Mouse (Mus musculus): ENCODE measurements around the gene Ttc24. TPM values are rescaled to one million over a fixed set of nuclear protein-coding genes. Genes with fewer than 3 reads are reported as not detected.

Ttc24 gene
- polyA plus RNA-seq, 1 experiment from 2014 or later, result not detected

GRCm38 (mm10) chr3:88074351-88074750 is 3.8 kb downstream of the Ttc24 start:
- Histone ChIP-seq H3K4me3 (no peak overlapping the region), H3K27me3 (peaks cover 8% of the 10 kb centered on the region), H3K9ac (no peak overlapping the region), H3K27ac (no peak overlapping the region), H3K4me1 (no peaks in the 10 kb centered on the region), H3K36me3 (no peaks in the 10 kb centered on the region), H3K9me3 (no peaks in the 10 kb centered on the region), H3K4me2 (replicated peaks) (no peak overlapping the region)
- ATAC-seq (ENCODE audit: low FRiP score, low read depth), result no peak
- WGBS, result 73% methylated on average over 2 of the region's 2 CpGs

DNA sequence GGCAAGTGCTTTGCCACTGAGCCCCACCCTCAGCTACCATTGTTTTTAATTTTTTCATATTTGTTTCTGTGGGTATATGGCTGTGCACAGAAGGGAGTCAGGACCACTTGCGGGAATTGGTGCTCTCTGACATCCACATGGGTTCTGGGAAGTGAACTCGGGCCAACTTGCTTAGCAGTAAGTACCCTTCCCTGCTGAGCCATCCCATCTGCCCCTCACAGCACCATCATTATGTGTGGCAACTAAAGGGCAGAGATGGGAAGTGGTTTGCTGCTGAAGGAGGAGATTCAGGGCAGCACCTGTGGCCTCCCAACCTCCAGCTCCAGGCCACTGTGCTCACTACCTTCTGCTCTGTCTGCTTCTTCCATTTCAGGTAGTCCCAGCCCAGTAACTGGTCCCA is 4.5 kb downstream of the Ttc24 start:
- Histone ChIP-seq H3K4me2 (replicated peaks) (no peak overlapping the region), H3K36me3 (no peaks in the 10 kb centered on the region), H3K9ac (no peak overlapping the region), H3K4me3 (no peak overlapping the region), H3K9me3 (no peaks in the 10 kb centered on the region), H3K4me1 (no peaks in the 10 kb centered on the region), H3K27ac (no peak overlapping the region), H3K27me3 (peaks cover 8% of the 10 kb centered on the region)
- no peak for ATAC-seq (ENCODE audit: low FRiP score, low read depth)
- WGBS, result 63% methylated on average over 2 of the region's 2 CpGs

- no peak overlapping the region for H3K9ac ChIP-seq
These were observed 6.3 kb downstream of the Ttc24 start for GRCm38 (mm10) chr3:88071783-88072182.

DNA sequence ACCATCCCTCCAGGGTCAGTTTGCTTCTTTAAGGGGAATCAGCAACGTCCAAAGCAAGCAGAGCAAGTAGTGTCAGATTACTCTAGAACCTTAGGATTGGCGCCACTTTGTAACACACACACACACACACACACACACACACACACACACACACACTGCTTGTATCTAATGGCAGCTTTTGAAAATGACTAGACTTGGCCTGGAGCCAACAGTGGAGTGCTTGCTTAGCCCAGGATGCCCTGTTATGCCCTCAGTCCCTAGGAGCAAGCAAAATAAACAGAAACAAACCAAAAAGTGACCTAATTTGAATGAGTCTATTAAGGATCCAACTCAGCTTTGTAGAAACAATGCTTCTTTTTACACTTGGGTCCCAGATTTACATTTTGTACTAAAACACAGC is 9.7 kb downstream of the Ttc24 start:
- no peaks in the 10 kb centered on the region for H3K4me1 ChIP-seq
- no peak for ATAC-seq (ENCODE audit: low FRiP score, low read depth)
- 13% methylated on average over 2 of the region's 2 CpGs for WGBS
- no peak overlapping the region for H3K4me2 ChIP-seq (replicated peaks)
- H3K27me3 ChIP-seq, result peaks cover 8% of the 10 kb centered on the region
- H3K27ac ChIP-seq, result no peak overlapping the region
- H3K36me3 ChIP-seq, result no peaks in the 10 kb centered on the region
- H3K4me3 ChIP-seq, result no peak overlapping the region
- no peak overlapping the region for H3K9ac ChIP-seq
- no peaks in the 10 kb centered on the region for H3K9me3 ChIP-seq

More at GRCm38 (mm10) chr3:88071783-88072182, 6.3 kb downstream of the Ttc24 start:
- no peak overlapping the region for H3K4me3 ChIP-seq
- H3K9me3 ChIP-seq, result no peaks in the 10 kb centered on the region
- no peaks in the 10 kb centered on the region for H3K36me3 ChIP-seq
- peak; percentile 44; the same call in 1 of the 2 replicates for ATAC-seq (ENCODE audit: low FRiP score, low read depth)
- 0% methylated on average over 5 of the region's 5 CpGs for WGBS
- no peak overlapping the region for H3K4me2 ChIP-seq (replicated peaks)
- no peaks in the 10 kb centered on the region for H3K4me1 ChIP-seq
- peaks cover 8% of the 10 kb centered on the region for H3K27me3 ChIP-seq
- H3K27ac ChIP-seq, result no peak overlapping the region

DNA sequence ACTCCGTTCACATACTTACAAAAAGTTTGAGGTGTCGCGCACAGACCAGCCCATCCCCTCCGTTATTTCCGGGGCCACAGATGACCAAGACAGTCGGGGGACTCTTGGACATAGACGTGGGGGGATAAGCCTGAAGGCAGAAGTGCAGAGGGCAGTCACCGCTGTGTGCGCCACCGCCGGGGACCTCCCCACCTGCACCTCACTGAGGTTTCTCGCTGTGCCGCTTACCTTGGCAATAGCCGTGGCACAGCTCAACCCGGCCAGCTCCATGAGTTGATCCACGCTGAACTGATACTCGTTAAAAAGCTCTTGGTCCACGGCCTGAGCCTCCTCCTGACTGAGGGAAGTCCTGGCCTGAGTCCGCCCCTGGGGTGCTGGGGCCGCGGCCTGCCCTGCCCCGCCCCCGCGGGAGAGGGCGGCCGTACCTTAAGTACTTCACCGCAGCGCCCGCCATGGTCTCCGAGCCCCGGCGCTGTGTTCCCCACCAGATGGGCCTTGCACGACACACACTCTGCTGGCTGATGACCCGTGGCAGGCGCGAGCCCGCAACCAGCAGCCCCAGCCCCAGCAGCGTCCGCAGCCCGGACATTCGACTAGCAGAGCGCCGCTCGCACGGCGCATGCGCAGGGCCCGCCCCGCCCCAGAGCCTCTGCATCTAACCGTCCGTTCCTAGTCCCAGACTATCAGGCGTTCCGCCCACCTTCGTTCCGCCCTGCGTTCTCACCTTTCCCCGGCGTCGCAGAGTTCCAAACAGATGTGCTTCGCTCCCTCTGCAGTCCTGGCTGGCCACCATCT is 20.0 kb downstream of the Ttc24 start, which contains the start of gene Naxe:
TSS of gene Naxe (minus strand) at position 594 of the 795 bp plus-strand sequence.
- H3K4me2 ChIP-seq (replicated peaks), result peak within 1 kb of the TSS; percentile 91

DNA sequence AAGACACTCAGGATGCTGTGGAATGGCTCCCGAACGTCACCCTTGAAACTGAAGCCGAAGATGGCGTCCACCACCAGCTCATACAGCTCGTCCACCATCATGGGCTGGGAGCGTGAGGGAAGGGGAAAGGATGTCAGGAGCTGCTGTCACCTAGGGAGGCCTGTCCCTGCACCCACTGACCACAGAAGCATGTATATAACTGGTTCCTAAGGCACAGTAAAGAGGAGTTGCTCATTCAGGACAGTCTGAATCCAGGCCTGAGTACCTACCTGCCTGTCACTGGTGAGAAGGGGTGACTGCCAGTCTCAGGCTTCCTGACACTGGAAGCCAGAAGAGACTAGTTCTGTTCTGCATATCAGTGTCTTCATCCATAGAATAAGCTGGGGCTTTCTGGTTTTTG is 21.1 kb downstream of the Ttc24 start:
- Histone ChIP-seq H3K4me3 (peak overlapping the region; percentile 86), H3K9ac (peak overlapping the region; percentile 91; the same call in 1 of the 2 replicates), H3K4me2 (replicated peaks) (peak overlapping the region; percentile 91), H3K27ac (no peak overlapping the region), H3K36me3 (peaks cover 49% of the 10 kb centered on the region), H3K4me1 (peaks cover 13% of the 10 kb centered on the region), H3K9me3 (no peaks in the 10 kb centered on the region), H3K27me3 (no peaks in the 10 kb centered on the region)
- no peak for ATAC-seq (ENCODE audit: low FRiP score, low read depth)
- WGBS, result 86% methylated on average over 6 of the region's 6 CpGs

More for the DNA sequence above, 20.0 kb downstream of the Ttc24 start, which contains the start of gene Naxe:
- Histone ChIP-seq H3K4me1 (peaks cover 13% of the 10 kb centered on the region), H3K27me3 (no peaks in the 10 kb centered on the region), H3K36me3 (peaks cover 38% of the 10 kb centered on the region), H3K9ac (peak within 1 kb of the TSS; percentile 91), H3K27ac (peak within 1 kb of the TSS; percentile 69; the same call in 1 of the 2 replicates), H3K9me3 (no peaks in the 10 kb centered on the region), H3K4me3 (peak within 1 kb of the TSS; percentile 86)
- WGBS, result under 1% methylated on average over 60 of the region's 60 CpGs
- ATAC-seq (ENCODE audit: low FRiP score, low read depth), result peak; percentile 95

DNA sequence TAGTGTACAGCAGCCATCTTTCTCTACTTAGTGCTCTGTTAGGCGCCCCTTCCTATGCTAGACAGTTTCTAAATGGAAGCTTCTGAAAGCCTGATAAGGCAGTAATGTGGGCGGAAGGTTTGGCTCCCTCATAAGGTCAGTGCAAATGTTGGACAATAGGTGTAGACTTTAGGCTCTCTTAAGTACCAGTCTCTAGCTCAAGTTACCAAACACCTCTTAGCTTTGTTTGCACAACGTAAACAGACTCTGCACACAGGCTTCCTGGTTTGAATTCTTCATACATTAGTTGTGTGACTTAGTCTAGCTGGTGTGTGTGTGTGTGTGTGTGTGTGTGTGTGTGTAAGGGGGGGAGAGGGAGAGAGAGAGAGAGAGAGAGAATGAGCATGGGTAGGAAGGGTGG is 28.6 kb downstream of the Ttc24 start:
- no peaks in the 10 kb centered on the region for H3K27me3 ChIP-seq
- H3K4me3 ChIP-seq, result no peak overlapping the region
- no peaks in the 10 kb centered on the region for H3K4me1 ChIP-seq
- no peak for ATAC-seq (ENCODE audit: low FRiP score, low read depth)
- peaks cover 44% of the 10 kb centered on the region for H3K36me3 ChIP-seq
- H3K9me3 ChIP-seq, result no peaks in the 10 kb centered on the region
- no peak overlapping the region for H3K9ac ChIP-seq
- WGBS, result 82% methylated on average over 3 of the region's 3 CpGs
- H3K4me2 ChIP-seq (replicated peaks), result no peak overlapping the region
- H3K27ac ChIP-seq, result no peak overlapping the region

DNA sequence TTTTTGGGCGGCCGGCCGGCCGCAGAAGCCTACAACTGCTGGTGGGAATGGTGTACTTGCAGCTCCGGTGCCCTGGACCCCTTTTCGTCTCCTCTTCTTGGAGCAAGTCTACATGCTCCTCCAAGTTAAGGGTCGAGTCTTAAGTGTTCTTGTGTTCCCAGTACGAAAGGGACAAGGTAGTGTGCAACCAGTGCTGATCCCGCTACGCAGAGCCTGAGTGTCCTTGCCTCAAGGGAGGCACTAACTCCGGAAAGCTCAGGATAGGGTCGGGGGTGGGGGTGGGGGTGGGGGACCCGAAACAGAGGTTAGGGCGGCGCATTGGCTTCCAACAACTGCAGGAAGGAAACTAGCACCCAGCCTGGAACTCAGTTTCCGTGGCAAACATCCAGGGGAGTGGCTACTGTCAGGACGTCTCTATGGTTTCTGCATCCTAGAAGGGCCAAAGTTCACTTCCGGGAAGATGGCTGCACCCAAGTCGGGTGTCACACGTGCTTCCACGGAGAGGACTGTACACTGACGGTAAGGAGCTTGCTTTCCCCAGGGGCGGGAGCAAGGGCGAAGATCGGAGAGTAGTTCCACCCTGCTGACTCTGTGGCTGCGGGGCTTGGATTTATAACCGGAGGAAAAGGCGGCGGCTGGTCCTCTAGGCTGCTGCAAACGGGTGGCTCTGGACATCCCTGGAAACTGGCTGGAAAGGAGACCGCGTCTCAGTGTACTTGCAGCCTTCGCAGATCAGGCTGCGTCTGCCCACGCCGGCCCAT is 35.3 kb downstream of the Ttc24 start, which contains the start of gene Gpatch4:
TSS of gene Gpatch4 (plus strand) at position 448 of the 761 bp plus-strand sequence.
- peak within 1 kb of the TSS; percentile 72 for H3K4me2 ChIP-seq (replicated peaks)
- peak within 1 kb of the TSS; percentile 80 for H3K4me3 ChIP-seq
- 10% methylated on average over 36 of the region's 36 CpGs for WGBS
- H3K9me3 ChIP-seq, result no peaks in the 10 kb centered on the region
- peaks cover 5% of the 10 kb centered on the region for H3K4me1 ChIP-seq
- H3K27ac ChIP-seq, result no peak within 1 kb of the TSS
- no peaks in the 10 kb centered on the region for H3K36me3 ChIP-seq
- peaks cover 13% of the 10 kb centered on the region for H3K27me3 ChIP-seq
- ATAC-seq (ENCODE audit: low FRiP score, low read depth), result peak; percentile 92
- peak within 1 kb of the TSS; percentile 74 for H3K9ac ChIP-seq

GRCm38 (mm10) chr3:88035561-88036293 is 42.4 kb downstream of the Ttc24 start:
- H3K27me3 ChIP-seq, result peaks cover 68% of the 10 kb centered on the region
- H3K4me3 ChIP-seq, result no peak overlapping the region
- H3K36me3 ChIP-seq, result no peaks in the 10 kb centered on the region
- H3K4me2 ChIP-seq (replicated peaks), result no peak overlapping the region
- ATAC-seq (ENCODE audit: low FRiP score, low read depth), result no peak
- WGBS, result 72% methylated on average over 1 of the region's 1 CpGs
- no peak overlapping the region for H3K9ac ChIP-seq
- no peaks in the 10 kb centered on the region for H3K4me1 ChIP-seq
- H3K27ac ChIP-seq, result no peak overlapping the region
- H3K9me3 ChIP-seq, result no peaks in the 10 kb centered on the region

DNA sequence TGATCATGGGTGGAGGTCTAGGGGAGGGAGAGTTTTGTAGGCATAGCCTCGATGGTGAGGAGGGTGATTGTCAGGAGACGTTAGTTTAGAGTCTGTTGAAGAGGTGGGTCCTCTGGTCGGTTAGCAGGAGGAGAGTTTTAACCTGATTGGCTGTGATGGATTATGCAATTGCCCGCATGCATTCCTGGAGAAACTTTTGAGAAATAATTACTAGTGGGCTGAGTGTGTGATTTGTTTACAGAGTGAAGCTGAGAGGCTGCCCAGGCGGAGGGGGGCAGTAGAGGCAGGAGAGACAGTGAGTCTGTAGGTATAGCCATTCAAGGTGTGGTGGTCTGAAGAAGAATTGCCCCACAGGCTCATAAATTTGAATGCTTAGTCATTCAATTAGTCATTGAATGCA is 44.6 kb downstream of the Ttc24 start:
- Histone ChIP-seq H3K36me3 (no peaks in the 10 kb centered on the region), H3K27me3 (peaks cover 78% of the 10 kb centered on the region), H3K4me3 (no peak overlapping the region), H3K9me3 (peaks cover under 1% of the 10 kb centered on the region; the same call in 1 of the 2 replicates), H3K9ac (no peak overlapping the region), H3K27ac (no peak overlapping the region), H3K4me2 (replicated peaks) (no peak overlapping the region), H3K4me1 (no peaks in the 10 kb centered on the region)
- no peak for ATAC-seq (ENCODE audit: low FRiP score, low read depth)
- 68% methylated on average over 5 of the region's 5 CpGs for WGBS

GRCm38 (mm10) chr3:88030608-88031395 is 47.3 kb downstream of the Ttc24 start:
- H3K4me1 ChIP-seq, result no peaks in the 10 kb centered on the region
- no peaks in the 10 kb centered on the region for H3K36me3 ChIP-seq
- H3K4me3 ChIP-seq, result no peak overlapping the region
- H3K4me2 ChIP-seq (replicated peaks), result no peak overlapping the region
- no peak for ATAC-seq (ENCODE audit: low FRiP score, low read depth)
- H3K27me3 ChIP-seq, result peaks cover 84% of the 10 kb centered on the region
- peaks cover 7% of the 10 kb centered on the region; the same call in 1 of the 2 replicates for H3K9me3 ChIP-seq
- 17% methylated on average over 19 of the region's 19 CpGs for WGBS
- no peak overlapping the region for H3K27ac ChIP-seq
- H3K9ac ChIP-seq, result no peak overlapping the region

Data from limb, embryonic 13.5 days (tissue).